Mouse (Mus musculus): ENCODE results near the gene Tmem223. TPM values are rescaled to one million over a fixed set of nuclear protein-coding genes. Genes with fewer than 3 reads are reported as not detected.

Gene Tmem223
- polyA plus RNA-seq, 1 experiment from 2014 or later, result 270 TPM

GRCm38 (mm10) chr19:8786008-8786781, 15.4 kb downstream of the Tmem223 start, which contains the start of gene Taf6l:
TSS of gene Taf6l (minus strand) at chr19:8786417.
- 1% methylated on average over 32 of the region's 32 CpGs for WGBS
- Histone ChIP-seq H3K36me3 (ENCODE audit: control insufficient read depth, insufficient read depth, low read length) (peaks cover 26% of the 10 kb centered on the region), H3K27ac (replicated peaks; ENCODE audit: low read depth, low read length) (peak within 1 kb of the TSS; percentile 75), H3K4me3 (replicated peaks; ENCODE audit: low read depth, low read length) (peak within 1 kb of the TSS; percentile 75), H3K4me2 (ENCODE audit: low read length) (peak within 1 kb of the TSS; percentile 69), H3K9me3 (ENCODE audit: control insufficient read depth, low read length) (no peaks in the 10 kb centered on the region), H3K4me1 (ENCODE audit: control insufficient read depth, insufficient read depth, low read length) (peaks cover 13% of the 10 kb centered on the region; the same call in 1 of the 2 replicates), H3K9ac (replicated peaks; ENCODE audit: low read length) (peak within 1 kb of the TSS; percentile 66), H3K27me3 (ENCODE audit: control insufficient read depth, insufficient read depth, low read length) (no peaks in the 10 kb centered on the region)
- DNase-seq (peak; percentile 96), ATAC-seq (ENCODE audit: low FRiP score, low TSS enrichment) (peak; percentile 99)

DNA sequence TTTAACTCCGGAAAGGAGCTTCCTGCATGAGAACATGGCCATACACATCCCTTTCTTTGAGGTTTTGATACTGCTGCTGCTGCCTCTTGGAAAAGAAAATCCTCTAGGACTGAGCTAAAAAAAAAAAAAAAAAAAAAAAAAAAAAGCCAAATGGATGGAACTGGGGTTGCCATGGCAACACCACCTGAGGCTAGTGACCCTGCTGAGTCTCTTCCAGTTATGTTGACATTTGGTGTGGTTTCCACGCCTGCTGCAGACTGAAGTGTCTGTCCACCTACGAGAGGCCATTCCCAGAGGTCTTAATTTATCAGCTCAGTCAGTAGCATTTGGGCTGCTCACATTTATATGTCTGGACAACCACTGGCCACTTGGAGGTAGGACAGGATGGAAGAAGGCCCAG, 17.7 kb downstream of the Tmem223 start:
- H3K9ac ChIP-seq (replicated peaks; ENCODE audit: low read length), result no peak overlapping the region
- no peaks in the 10 kb centered on the region for H3K27me3 ChIP-seq (ENCODE audit: control insufficient read depth, insufficient read depth, low read length)
- H3K9me3 ChIP-seq (ENCODE audit: control insufficient read depth, low read length), result no peaks in the 10 kb centered on the region
- no peak overlapping the region; the same call in 1 of the 2 replicates for H3K4me2 ChIP-seq (ENCODE audit: low read length)
- peak; percentile 65 for DNase-seq
- ATAC-seq (ENCODE audit: low FRiP score, low TSS enrichment), result no peak
- peaks cover 15% of the 10 kb centered on the region for H3K36me3 ChIP-seq (ENCODE audit: control insufficient read depth, insufficient read depth, low read length)
- H3K27ac ChIP-seq (replicated peaks; ENCODE audit: low read depth, low read length), result peak overlapping the region; percentile 67
- peaks cover 13% of the 10 kb centered on the region; the same call in 1 of the 2 replicates for H3K4me1 ChIP-seq (ENCODE audit: control insufficient read depth, insufficient read depth, low read length)
- 18% methylated on average over 3 of the region's 3 CpGs for WGBS
- no peak overlapping the region for H3K4me3 ChIP-seq (replicated peaks; ENCODE audit: low read depth, low read length)

DNA sequence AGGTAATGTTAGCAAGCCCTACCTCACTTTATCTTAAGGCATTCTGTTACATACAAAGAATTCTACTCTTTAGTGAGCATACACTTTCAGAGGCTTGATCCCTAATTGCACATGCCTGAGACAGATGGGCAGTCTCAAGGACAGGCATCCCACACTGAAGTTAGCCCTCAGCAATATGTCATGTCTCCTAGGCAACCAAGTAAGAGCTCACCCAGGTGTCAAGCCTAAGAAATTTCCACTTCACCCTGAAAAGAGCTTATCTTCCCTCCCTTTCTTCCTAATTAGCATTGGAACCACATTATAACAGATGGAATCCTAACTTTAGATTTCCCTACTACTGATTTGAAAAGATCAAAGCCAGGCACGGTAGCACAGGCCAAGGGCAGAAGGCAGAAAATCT, 18.4 kb downstream of the Tmem223 start:
- Histone ChIP-seq H3K27me3 (ENCODE audit: control insufficient read depth, insufficient read depth, low read length) (no peaks in the 10 kb centered on the region), H3K4me1 (ENCODE audit: control insufficient read depth, insufficient read depth, low read length) (peaks cover 13% of the 10 kb centered on the region; the same call in 1 of the 2 replicates), H3K4me3 (replicated peaks; ENCODE audit: low read depth, low read length) (no peak overlapping the region), H3K4me2 (ENCODE audit: low read length) (no peak overlapping the region), H3K9me3 (ENCODE audit: control insufficient read depth, low read length) (no peaks in the 10 kb centered on the region), H3K36me3 (ENCODE audit: control insufficient read depth, insufficient read depth, low read length) (peaks cover 18% of the 10 kb centered on the region), H3K9ac (replicated peaks; ENCODE audit: low read length) (no peak overlapping the region), H3K27ac (replicated peaks; ENCODE audit: low read depth, low read length) (peak overlapping the region; percentile 67)
- 20% methylated on average over 1 of the region's 1 CpGs for WGBS
- ATAC-seq (ENCODE audit: low FRiP score, low TSS enrichment) (no peak), DNase-seq (no peak)

DNA sequence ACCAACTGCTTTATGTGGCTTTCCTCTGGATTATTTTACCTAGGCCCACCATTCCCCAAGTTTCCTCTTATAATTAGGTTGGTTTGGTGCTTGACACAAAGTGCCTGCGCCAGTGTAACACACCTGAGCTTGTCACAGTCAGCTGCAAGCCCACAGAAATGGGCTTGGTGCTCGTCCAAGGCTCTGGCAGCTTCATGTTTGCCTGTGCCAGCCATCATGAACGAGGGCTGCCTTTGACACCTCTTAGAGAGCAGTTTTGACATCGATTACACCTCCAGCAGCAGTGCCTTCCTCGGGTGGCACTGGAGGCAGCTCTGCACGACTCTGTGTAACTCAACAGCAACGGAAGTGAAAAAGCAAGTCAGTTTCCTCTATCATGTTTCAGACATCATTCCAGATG, 19.4 kb downstream of the Tmem223 start:
- Histone ChIP-seq H3K27me3 (ENCODE audit: control insufficient read depth, insufficient read depth, low read length) (no peaks in the 10 kb centered on the region), H3K9ac (replicated peaks; ENCODE audit: low read length) (no peak overlapping the region), H3K4me2 (ENCODE audit: low read length) (no peak overlapping the region), H3K4me1 (ENCODE audit: control insufficient read depth, insufficient read depth, low read length) (peaks cover 13% of the 10 kb centered on the region; the same call in 1 of the 2 replicates), H3K4me3 (replicated peaks; ENCODE audit: low read depth, low read length) (no peak overlapping the region), H3K27ac (replicated peaks; ENCODE audit: low read depth, low read length) (no peak overlapping the region), H3K9me3 (ENCODE audit: control insufficient read depth, low read length) (no peaks in the 10 kb centered on the region), H3K36me3 (ENCODE audit: control insufficient read depth, insufficient read depth, low read length) (peaks cover 28% of the 10 kb centered on the region)
- WGBS, result 91% methylated on average over 7 of the region's 7 CpGs
- ATAC-seq (ENCODE audit: low FRiP score, low TSS enrichment) (no peak), DNase-seq (no peak)

GRCm38 (mm10) chr19:8798264-8798946, 27.6 kb downstream of the Tmem223 start, which contains the start of gene Polr2g:
TSS of gene Polr2g (minus strand) at chr19:8798577.
- Histone ChIP-seq H3K27me3 (ENCODE audit: control insufficient read depth, insufficient read depth, low read length) (no peaks in the 10 kb centered on the region), H3K27ac (replicated peaks; ENCODE audit: low read depth, low read length) (peak within 1 kb of the TSS; percentile 45; the same call in 1 of the 2 replicates), H3K9me3 (ENCODE audit: control insufficient read depth, low read length) (no peaks in the 10 kb centered on the region), H3K9ac (replicated peaks; ENCODE audit: low read length) (peak within 1 kb of the TSS; percentile 69), H3K4me1 (ENCODE audit: control insufficient read depth, insufficient read depth, low read length) (peaks cover 18% of the 10 kb centered on the region), H3K4me3 (replicated peaks; ENCODE audit: low read depth, low read length) (peak within 1 kb of the TSS; percentile 78), H3K36me3 (ENCODE audit: control insufficient read depth, insufficient read depth, low read length) (peaks cover 22% of the 10 kb centered on the region), H3K4me2 (ENCODE audit: low read length) (peak within 1 kb of the TSS; percentile 92)
- 1% methylated on average over 25 of the region's 25 CpGs for WGBS
- DNase-seq, result peak; percentile 94
- ATAC-seq (ENCODE audit: low FRiP score, low TSS enrichment), result peak; percentile 73

GRCm38 (mm10) chr19:8798947-8799315, 28.1 kb downstream of the Tmem223 start:
- Histone ChIP-seq H3K9me3 (ENCODE audit: control insufficient read depth, low read length) (no peaks in the 10 kb centered on the region), H3K27me3 (ENCODE audit: control insufficient read depth, insufficient read depth, low read length) (no peaks in the 10 kb centered on the region), H3K36me3 (ENCODE audit: control insufficient read depth, insufficient read depth, low read length) (peaks cover 17% of the 10 kb centered on the region), H3K27ac (replicated peaks; ENCODE audit: low read depth, low read length) (no peak overlapping the region), H3K4me3 (replicated peaks; ENCODE audit: low read depth, low read length) (peak overlapping the region; percentile 78; the same call in 1 of the 2 replicates), H3K4me1 (ENCODE audit: control insufficient read depth, insufficient read depth, low read length) (peaks cover 18% of the 10 kb centered on the region), H3K4me2 (ENCODE audit: low read length) (peak overlapping the region; percentile 92), H3K9ac (replicated peaks; ENCODE audit: low read length) (no peak overlapping the region)
- ATAC-seq (ENCODE audit: low FRiP score, low TSS enrichment) (no peak), DNase-seq (no peak)

- DNase-seq (peak; percentile 97), ATAC-seq (ENCODE audit: low FRiP score, low TSS enrichment) (peak; percentile 98)
- peaks cover 16% of the 10 kb centered on the region for H3K4me1 ChIP-seq (ENCODE audit: control insufficient read depth, insufficient read depth, low read length)
- H3K27ac ChIP-seq (replicated peaks; ENCODE audit: low read depth, low read length), result peak within 1 kb of the TSS; percentile 85
- WGBS, result under 1% methylated on average over 30 of the region's 30 CpGs
- peak within 1 kb of the TSS; percentile 71 for H3K4me2 ChIP-seq (ENCODE audit: low read length)
- peak within 1 kb of the TSS; percentile 52 for H3K9ac ChIP-seq (replicated peaks; ENCODE audit: low read length)
- H3K36me3 ChIP-seq (ENCODE audit: control insufficient read depth, insufficient read depth, low read length), result peaks cover 27% of the 10 kb centered on the region; the same call in 1 of the 2 replicates
- H3K4me3 ChIP-seq (replicated peaks; ENCODE audit: low read depth, low read length), result peak within 1 kb of the TSS; percentile 53
- H3K27me3 ChIP-seq (ENCODE audit: control insufficient read depth, insufficient read depth, low read length), result no peaks in the 10 kb centered on the region
- H3K9me3 ChIP-seq (ENCODE audit: control insufficient read depth, low read length), result no peaks in the 10 kb centered on the region
Measured at GRCm38 (mm10) chr19:8802130-8802821, 31.5 kb downstream of the Tmem223 start, which contains the start of gene Zbtb3. TSS of gene Zbtb3 (plus strand) at chr19:8802555.

GRCm38 (mm10) chr19:8803204-8803780, 32.5 kb downstream of the Tmem223 start:
- Histone ChIP-seq H3K9ac (replicated peaks; ENCODE audit: low read length) (peak overlapping the region; percentile 52; the same call in 1 of the 2 replicates), H3K36me3 (ENCODE audit: control insufficient read depth, insufficient read depth, low read length) (peaks cover 37% of the 10 kb centered on the region), H3K4me2 (ENCODE audit: low read length) (peak overlapping the region; percentile 71), H3K4me1 (ENCODE audit: control insufficient read depth, insufficient read depth, low read length) (peaks cover 9% of the 10 kb centered on the region; the same call in 1 of the 2 replicates), H3K27me3 (ENCODE audit: control insufficient read depth, insufficient read depth, low read length) (no peaks in the 10 kb centered on the region), H3K27ac (replicated peaks; ENCODE audit: low read depth, low read length) (peak overlapping the region; percentile 85), H3K9me3 (ENCODE audit: control insufficient read depth, low read length) (no peaks in the 10 kb centered on the region), H3K4me3 (replicated peaks; ENCODE audit: low read depth, low read length) (peak overlapping the region; percentile 53; the same call in 1 of the 2 replicates)
- ATAC-seq (ENCODE audit: low FRiP score, low TSS enrichment) (no peak), DNase-seq (no peak)
- 87% methylated on average over 9 of the region's 9 CpGs for WGBS

All from midbrain, embryonic 14.5 days (tissue).